Mouse (Mus musculus): ENCODE measurements around the gene Pga5.

Pga5 gene

GRCm38 (mm10) chr19:10677915-10678771 lies at the start of gene Pga5:
Pga5 (minus strand) TSS chr19:10678071.
- peak; percentile 93 for DNase-seq (ENCODE audit: low read depth, low spot score)

GRCm38 (mm10) chr19:10724629-10725363 lies 46.9 kb upstream of the Pga5 start:
- no peak for DNase-seq (ENCODE audit: low read depth, low spot score)

GRCm38 (mm10) chr19:10723649-10724048 lies 45.8 kb upstream of the Pga5 start:
- no peak for DNase-seq (ENCODE audit: low read depth, low spot score)

- DNase-seq (ENCODE audit: low read depth, low spot score) = no peak
These were observed 45.2 kb upstream of the Pga5 start for GRCm38 (mm10) chr19:10723084-10723483.

- DNase-seq (ENCODE audit: low read depth, low spot score) = no peak
These were observed 43.2 kb upstream of the Pga5 start for GRCm38 (mm10) chr19:10721064-10721463.

GRCm38 (mm10) chr19:10720524-10720923 lies 42.7 kb upstream of the Pga5 start:
- no peak for DNase-seq (ENCODE audit: low read depth, low spot score)

- no peak for DNase-seq (ENCODE audit: low read depth, low spot score)
These were observed 41.9 kb upstream of the Pga5 start for GRCm38 (mm10) chr19:10719751-10720150.

- DNase-seq (ENCODE audit: low read depth, low spot score) = no peak
These were observed 40.4 kb upstream of the Pga5 start for GRCm38 (mm10) chr19:10718251-10718775.

GRCm38 (mm10) chr19:10715476-10715875 lies 37.6 kb upstream of the Pga5 start:
- no peak for DNase-seq (ENCODE audit: low read depth, low spot score)

GRCm38 (mm10) chr19:10714682-10715475 lies 37.0 kb upstream of the Pga5 start:
- DNase-seq (ENCODE audit: low read depth, low spot score) = peak; percentile 93

- DNase-seq (ENCODE audit: low read depth, low spot score) = no peak
These were observed 36.3 kb upstream of the Pga5 start for GRCm38 (mm10) chr19:10714168-10714567.

- no peak for DNase-seq (ENCODE audit: low read depth, low spot score)
These were observed 35.7 kb upstream of the Pga5 start for GRCm38 (mm10) chr19:10713551-10713950.

GRCm38 (mm10) chr19:10712646-10713045 lies 34.8 kb upstream of the Pga5 start:
- no peak for DNase-seq (ENCODE audit: low read depth, low spot score)

- no peak for DNase-seq (ENCODE audit: low read depth, low spot score)
These were observed 34.3 kb upstream of the Pga5 start for GRCm38 (mm10) chr19:10712194-10712593.

GRCm38 (mm10) chr19:10710751-10711150 lies 32.9 kb upstream of the Pga5 start:
- DNase-seq (ENCODE audit: low read depth, low spot score) = no peak

- DNase-seq (ENCODE audit: low read depth, low spot score) = peak; percentile 84
These were observed 32.2 kb upstream of the Pga5 start for GRCm38 (mm10) chr19:10710088-10710511.

GRCm38 (mm10) chr19:10709360-10710087 lies 31.7 kb upstream of the Pga5 start:
- DNase-seq (ENCODE audit: low read depth, low spot score) = peak; percentile 98

- DNase-seq (ENCODE audit: low read depth, low spot score) = no peak
These were observed 31.0 kb upstream of the Pga5 start for GRCm38 (mm10) chr19:10708900-10709299.

- DNase-seq (ENCODE audit: low read depth, low spot score) = no peak
These were observed 30.0 kb upstream of the Pga5 start for GRCm38 (mm10) chr19:10707881-10708280.

- no peak for DNase-seq (ENCODE audit: low read depth, low spot score)
These were observed 29.4 kb upstream of the Pga5 start for GRCm38 (mm10) chr19:10707087-10707875.
